Mouse (Mus musculus) cerebellum, adult 18-20 months (tissue): Measurements from ENCODE around the gene Usp28.

Source experiments
- DNase-seq, 2 experiments: peaks; one replicate each; pipeline ENCODE4 v3.0.0; 2021

The Usp28 gene

DNA sequence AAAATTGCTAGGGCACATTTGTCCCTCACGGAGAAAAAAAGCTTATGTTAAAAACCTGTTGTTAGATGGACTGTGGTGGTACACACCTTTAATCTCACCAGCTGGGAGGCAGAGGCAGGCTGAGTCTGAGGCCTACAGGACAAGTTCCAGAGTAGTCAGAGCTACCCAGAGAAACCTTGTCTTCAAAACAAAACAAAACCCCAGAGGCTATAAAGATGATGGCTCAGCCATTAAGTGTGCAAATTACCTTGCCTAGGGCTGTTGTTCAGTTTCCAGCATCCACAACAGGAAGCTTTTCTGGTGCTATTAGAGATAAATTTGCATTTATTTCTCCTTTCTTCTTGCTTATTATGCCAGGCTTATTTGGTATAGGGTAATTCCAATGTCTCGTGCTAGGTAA lies 39.4 kb downstream of the Usp28 start:
- no peak for DNase-seq

DNA sequence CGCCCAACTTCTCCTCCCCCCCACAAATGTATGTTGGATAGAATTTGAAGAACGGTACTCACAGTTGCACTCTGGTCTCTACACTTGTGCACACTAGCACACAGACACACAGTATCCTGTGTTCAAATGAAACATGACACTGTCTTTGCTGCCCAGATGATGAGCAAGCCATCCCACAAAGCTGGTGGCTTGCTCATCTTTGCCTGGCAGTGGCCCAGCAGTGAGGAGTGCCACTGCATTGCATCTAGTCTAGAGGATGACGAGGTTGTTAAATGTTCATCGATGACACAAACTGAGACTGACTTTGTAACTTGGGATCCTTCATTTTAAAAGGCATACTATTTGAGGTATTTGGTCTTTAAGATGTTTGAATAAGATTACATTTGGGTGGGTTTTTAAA lies 49.6 kb downstream of the Usp28 start:
- DNase-seq = no peak

DNA sequence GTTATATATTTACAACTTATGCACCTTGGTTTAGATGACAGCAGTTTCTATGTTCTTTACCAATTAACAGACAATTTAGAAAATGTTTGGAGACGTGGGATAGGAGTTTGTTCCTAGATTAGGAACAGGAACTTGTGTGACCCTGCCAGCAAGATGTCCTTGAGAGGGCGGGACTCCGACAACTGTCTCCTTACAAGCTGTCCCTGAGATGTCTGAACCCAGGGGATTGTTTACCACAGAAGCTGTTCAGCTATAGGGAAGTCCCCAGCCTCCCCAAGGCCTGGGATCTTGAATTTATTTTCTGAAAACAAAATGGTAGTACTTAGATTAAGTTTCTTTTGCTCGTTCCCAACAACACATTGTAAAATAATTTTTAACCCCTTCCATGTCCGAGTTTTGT lies 65.7 kb downstream of the Usp28 start:
- no peak for DNase-seq

DNA sequence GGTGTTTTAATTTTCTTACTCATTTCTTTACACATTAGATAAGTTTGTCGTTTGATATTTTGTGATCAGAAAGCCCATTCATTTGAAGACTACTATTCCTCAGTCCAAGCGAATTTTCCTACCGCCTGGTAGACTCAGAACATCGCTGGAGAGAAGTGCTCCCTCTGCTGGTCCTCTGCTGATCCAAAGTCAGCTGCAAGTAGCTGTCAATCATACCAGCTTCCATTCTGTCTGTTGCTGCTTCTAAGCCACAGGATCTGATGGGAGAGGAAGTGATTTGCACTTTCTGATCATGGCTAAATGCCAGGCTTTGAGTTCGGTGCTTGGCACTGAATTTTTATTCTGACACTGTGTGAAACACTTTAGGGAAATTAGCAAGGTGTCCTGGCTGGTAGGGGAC lies 66.2 kb downstream of the Usp28 start:
- DNase-seq = peak; percentile 62 to 68

DNA sequence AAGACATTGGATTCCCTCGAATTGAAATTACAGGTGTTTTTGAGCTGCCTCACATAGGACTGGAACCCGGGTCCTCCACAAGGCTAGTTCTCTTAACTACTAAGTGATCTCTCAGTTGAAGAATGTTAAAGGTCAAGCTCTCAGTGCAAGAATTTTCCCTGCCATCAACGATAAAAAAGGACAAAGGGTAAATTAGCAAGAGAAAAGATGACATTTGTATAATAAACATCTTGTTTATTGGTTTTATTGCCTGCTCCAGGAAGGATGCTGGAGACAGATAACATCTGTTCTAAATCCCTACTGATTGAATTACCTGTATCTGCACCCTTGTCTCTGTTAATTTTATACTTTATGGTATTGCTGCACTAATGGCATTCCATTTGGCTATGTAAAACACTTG lies 68.9 kb downstream of the Usp28 start:
- no peak for DNase-seq

DNA sequence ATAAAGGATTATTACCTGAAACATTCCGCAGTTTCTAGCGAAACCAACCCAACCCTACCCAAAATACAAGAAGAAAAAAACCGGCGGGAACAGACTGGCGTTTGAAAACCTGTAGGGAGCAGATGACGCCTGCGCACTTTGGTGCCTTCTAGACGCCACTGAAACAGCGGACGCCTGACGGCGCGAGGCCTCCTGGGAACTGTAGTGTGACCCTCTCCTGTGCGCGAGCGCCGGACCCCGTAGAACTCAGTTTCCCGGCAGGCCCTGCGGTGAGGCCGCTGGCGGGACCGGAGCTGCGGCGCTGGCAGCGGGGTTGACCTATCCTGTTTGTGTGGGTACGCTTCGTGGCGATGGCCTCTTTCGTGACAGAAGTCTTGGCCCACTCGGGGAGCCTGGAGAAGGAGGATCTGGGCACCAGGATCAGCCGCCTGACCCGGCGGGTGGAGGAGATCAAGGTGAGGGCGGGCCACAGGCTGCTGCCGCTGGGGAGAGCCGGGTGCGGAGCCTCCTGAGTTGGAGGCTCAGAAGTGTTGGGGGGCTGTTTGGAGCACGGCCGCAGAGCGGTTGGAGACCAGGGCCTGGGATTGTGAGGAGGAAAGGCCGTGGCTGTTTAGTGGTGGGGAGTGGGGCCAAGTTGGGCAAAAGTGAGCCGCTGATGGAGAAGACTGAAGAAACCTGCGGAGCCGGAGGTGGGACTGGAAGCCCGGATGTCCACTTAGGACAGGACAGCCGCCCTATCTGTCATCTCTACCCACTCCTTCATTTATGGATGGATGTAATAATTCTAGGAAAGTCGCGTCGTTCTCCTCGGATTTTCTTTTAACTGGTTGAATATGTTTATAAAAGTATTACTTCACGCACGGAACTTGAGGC lies 70.4 kb downstream of the Usp28 start, which contains the start of gene Zw10:
Gene Zw10 (plus strand): TSS at position 281 of the 873 bp plus-strand sequence.
- DNase-seq = peak; percentile 96 to 99

DNA sequence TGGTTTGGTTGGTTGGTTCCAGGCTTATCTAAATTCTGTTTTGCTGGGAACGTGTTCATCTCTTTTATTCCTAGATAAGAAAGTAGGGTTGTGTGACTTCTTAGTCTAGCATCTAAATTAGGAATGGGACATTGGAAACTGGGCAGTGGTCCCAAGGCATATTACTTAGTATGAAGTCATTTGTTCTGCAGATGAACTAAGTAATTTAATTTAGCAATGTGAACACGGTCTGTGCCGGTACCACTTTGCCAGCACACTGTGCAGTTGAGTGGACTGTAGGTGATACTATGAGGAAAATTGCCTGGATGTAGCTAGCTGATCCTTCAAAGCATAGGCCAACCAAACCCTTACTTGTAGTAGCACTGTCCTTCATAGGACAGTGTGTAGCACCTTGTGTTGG lies 91.7 kb downstream of the Usp28 start:
- no peak for DNase-seq

DNA sequence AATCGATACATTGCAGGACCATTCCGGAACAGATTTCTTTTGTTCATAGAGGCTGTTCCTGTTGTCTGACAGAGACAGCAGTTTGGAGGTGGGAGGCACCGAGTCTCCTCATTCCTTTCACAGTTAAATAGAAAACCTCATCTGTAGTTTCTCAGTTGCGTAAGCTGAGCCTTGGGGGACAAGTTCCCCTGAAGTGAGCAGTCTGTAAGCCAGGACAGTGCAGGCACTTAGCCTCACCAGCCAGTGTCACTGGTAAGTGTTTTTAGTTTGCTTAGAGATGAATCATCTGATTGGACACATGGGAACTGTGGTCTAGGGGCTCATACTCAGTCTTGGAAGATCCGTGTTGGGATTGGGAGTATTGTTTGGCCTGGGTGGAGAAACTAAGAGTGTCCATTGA lies 95.9 kb downstream of the Usp28 start, which contains the start of gene Tmprss5:
Gene Tmprss5 (plus strand): TSS at position 154 of the 400 bp plus-strand sequence.
- DNase-seq = no peak

DNA sequence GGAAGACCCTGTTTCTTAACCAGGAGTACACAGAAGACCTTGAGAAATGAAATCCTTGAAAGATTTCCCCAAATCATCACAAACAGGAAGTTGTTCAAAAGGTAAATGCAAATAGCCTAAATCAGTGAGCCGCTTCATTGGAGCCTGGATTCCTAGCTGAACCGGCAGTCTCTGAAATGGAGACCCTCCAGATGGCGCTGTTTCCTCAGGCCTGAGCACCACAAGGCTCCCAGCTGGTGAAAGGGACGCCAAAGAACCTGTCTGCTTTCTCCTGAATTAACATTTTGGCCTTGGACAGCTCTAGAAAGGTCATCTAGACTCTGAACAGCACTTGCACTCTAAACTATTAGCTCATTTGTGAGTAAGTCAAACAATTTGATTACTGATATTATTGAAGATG lies 96.4 kb downstream of the Usp28 start:
- DNase-seq = peak; percentile 83

DNA sequence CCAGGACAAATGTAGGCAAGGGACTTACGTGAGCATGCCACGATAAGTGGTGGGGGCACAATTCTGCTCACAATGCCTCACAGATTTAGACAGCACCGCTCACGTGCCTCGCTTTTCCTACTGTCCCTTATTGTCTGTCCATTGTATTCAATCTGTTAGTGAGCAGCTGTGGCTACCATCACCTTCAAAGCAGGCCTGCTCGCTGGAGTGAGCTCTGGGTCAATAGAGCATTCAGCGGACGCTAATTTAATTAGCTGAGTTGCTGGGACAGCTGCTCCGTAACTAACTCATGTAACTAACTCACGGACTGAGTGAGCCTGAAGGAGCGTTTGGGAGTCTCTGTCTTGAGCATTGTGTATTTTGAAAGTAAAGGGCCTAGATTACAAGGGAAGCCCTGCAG lies 102.1 kb downstream of the Usp28 start:
- DNase-seq = no peak
